Mouse (Mus musculus): ENCODE data around the gene Rgs8.

The Rgs8 gene

DNA sequence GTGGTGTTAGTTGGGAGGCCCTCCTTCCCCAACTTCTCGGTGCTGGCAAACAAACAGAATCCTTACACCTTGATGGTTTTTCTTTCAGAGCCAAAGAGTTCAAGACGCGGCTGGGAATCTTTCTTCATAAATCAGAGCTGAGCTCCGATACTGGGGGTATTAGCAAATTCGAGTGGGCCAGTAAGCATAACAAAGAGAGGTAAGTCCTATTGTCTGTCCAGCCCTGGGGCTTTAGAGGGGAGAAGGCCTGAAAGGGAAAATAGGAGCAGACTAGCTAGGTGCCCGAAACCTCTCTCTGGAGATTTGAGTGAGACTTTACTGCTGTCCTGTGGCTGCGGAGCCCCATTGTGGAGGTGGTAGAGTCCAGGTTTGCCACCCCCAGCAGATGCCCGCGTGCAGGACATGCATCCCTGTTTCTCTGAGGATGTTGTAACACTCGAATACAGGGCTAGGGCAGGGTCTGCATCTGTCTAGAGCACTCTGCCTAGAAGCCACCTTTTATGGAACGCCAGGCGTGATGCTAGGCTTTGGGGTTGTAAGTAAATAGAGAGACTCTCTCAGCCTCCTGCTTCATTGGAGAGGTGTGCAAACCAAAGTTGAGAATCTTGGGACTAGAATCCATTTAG, 88.1 kb downstream of the Rgs8 start:
- no peak for DNase-seq (ENCODE audit: extremely low read depth, insufficient read length, low spot score)

DNA sequence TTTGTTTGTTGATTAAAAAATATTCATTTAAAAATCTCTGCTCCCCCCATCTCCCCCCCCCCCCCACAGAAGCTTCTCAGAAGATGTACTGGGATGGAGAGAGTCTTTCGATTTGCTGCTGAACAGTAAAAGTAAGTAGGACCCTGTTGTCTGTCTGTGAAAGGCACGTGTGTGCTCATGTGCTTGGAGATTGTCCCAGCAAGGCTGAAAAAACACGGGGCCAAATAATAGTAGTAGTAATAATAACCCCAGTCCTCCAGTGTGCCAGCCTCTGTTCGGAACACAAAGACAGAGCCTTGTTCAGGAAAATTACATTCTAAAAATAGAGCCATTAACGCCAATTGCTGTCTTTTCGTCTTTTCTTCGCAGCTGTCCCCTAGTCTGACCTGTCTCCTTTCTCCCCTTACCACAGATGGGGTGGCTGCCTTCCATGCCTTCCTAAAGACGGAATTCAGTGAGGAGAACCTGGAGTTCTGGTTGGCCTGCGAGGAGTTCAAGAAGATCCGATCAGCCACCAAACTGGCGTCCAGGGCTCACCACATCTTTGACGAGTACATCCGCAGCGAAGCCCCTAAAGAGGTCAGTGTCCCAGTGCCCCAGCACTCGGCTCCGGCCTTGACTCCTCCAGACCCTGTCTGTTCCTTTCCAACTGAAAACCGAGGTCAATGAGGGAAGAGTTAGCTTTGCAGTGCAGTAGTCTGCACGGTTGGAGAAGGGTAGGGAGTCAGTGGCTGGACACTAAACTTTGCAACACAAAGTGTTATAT, 88.9 kb downstream of the Rgs8 start:
- DNase-seq (ENCODE audit: extremely low read depth, insufficient read length, low spot score): no peak

- DNase-seq (ENCODE audit: extremely low read depth, insufficient read length, low spot score): no peak
These were observed 89.7 kb downstream of the Rgs8 start for GRCm38 (mm10) chr1:153742374-153743155.

DNA sequence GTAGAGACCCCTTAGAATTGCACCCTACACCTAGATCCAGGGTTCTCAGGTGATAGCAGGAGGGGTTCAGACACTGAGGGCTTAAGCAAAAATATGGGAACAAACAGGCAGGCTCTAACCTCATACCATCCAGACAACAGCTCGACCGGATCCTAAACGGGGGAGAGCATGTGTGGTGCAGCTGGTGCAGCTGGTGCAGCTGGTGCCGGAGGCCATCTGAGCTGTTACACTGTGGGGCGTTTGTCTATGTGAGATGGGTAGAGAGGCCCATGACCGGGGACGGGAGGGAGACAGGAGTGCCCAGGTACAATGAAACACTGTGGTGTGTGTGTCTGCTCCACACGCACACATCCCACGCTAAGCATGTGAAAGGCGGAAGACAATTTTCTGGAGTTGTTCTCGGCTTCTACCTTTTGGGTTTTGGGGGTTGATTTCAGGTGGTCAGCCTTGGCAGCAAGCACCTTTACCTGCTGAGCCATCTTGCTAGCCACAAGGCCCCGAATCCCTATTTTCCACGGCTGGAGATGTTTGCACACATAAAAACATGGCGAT, 93.4 kb downstream of the Rgs8 start:
- DNase-seq (ENCODE audit: extremely low read depth, insufficient read length, low spot score): no peak

- DNase-seq (ENCODE audit: extremely low read depth, insufficient read length, low spot score): peak; percentile 19
These were observed 93.9 kb downstream of the Rgs8 start for GRCm38 (mm10) chr1:153746728-153747127.

DNA sequence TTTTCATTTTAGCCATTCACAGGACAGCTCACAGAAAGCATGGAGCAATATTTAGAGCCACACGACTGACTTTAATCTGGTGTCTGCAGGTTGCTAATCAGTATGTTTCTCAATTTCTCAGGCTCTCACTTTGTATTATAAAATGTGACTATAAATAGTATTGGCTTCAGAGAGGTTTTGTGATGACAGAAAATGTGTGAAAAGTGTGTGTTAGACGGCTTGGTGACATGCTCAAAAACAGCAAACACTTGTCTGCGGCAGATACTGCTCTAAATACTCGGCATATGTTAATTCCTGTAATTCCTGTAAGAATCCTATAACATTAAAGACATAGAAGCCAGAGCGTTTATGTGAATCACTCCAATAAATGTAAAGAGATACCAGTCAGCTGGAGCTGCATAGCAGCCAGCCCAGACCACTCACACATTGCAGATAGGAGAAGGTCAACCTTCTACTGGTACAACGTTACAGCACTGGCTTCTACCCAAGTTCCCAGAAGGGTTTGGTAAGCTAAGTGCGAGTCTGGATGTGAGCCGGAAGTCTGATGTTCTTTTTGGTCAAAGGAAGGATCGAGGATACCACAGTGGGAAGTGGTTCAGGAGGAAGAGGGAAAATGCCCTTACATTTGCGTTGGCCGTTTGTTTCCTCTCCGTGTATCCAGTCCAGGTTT, 95.2 kb downstream of the Rgs8 start:
- DNase-seq (ENCODE audit: extremely low read depth, insufficient read length, low spot score): no peak

DNA sequence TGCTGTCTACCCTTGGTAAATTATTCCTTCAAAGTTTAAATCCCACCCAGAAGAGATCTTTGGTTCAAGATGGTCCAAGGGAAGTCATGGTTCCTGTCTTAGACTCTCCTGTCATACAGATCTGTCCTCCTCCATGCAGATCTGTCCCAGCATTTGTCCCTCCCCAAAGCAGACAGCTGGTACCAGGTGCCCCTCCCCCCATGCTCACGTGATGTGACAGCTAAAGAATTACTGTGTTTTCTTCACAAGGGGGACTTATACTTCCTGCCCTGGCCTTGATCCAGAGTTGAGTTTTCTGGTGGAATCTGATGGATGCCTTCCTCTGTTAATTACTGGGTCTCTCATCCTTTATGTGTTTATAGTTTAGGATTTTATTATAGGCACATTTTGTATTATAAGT, 95.7 kb downstream of the Rgs8 start:
- DNase-seq (ENCODE audit: extremely low read depth, insufficient read length, low spot score): no peak

DNA sequence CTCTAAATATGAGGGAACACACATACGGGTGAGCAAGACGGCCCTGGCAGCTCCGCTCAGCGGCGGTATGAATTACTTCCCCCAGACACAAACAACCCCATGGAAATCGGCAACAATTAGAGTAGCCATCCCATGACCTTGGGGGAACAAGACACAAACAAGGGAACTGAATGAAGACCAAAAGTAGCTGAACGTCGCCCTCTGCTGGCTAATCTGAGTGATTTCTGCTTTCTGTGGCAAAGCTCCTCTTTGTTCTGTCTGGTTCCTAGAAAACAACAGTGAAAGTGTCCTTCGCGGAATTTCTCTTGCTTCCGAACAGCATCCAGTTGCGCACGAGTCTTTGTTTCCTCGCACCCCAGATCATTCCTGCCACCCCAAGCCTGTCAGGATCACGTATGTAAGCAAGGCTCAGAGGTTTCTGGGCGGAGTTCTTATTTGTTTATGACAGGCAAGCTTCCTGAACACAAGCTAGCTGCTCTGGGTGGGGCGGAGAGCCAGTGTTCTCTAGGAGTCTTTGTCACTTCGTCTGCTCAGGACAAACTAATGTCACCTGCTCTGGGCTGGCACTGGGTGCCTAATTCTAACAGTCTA, 96.5 kb downstream of the Rgs8 start, which contains the start of gene Rnasel:
Gene Rnasel, plus strand, starts transcription at position 216 of the 591 bp plus-strand sequence.
- peak; percentile 31 for DNase-seq (ENCODE audit: extremely low read depth, insufficient read length, low spot score)

Data from 3134 (cell line).